Mouse (Mus musculus) CH12F3 (cell line): ENCODE measurements around the gene Ppp1cc.

Source experiments
- in situ Hi-C: fragments of 300-500 bp; cut with MboI; formaldehyde crosslinking; loops from 2 replicates; pipeline ENCODE4 v1.14.3; 2020; ENCODE audit warnings: low sequenced_read_pairs

The Ppp1cc gene

DNA sequence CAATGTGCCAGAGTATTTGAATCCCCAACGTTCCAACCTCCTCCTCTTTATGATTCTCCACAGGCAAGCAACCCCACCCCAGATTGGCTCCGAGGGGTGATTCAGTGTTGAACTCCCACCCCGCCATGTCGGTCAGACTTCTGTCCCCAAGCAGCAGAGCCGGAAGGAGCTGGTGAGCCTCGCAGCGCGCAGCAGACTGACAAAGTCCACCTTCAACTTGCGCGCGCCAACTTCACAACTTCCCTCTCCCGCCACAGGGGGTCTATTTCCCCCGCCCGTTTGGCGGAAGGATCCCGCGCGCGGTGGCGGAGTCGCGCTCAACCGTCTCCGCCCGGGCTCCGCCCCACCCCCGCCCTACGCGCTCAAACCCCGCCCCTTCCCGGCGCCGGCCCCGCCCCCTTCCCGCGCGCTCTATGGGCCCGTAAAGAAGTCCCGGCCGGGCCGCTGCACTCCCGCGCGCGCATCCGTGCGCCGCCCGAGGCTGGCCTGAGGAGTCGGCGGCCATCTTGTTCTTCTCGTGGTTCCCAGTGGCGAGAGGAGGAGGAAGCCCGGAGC, at the start of gene Ppp1cc:
Ppp1cc (plus strand) TSS at position 452 of the 555 bp plus-strand sequence.
- in situ Hi-C loops, result no loop called here

DNA sequence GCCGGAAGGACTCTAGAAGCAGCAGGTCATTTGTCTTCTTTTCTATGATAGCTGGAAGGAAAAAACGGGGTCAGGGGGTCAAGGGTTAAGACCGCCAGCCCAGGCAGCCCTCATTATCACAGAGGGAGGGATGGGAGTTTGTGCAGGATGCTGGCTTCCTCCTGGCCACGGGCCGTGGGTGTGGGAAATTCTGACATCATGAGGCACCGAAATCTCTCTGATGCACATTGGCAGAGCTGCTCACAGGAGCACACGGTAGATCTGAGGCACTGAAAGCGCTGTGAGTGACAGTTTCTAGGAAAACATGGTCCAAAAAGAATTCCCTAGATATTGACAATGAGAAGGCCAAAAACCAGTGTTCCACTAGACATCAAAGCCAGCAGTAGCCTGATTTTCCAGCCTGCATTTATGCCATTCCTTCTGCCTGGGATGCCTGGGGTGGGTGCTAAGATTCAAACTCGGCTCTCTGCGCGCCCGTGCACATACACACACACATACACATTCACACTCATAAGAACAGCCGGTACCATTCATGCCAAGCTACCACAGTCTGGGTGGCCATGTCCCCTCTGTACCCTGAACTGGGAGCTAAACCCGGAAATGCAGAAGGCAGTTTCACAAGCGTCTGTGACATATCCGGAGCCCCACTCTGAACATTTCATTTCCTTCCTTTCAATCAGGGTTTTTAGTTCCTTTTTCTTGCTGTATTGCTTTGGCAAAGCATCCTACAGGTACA, 48.6 kb upstream of the Ppp1cc start:
- in situ Hi-C loops, result no loop called here

DNA sequence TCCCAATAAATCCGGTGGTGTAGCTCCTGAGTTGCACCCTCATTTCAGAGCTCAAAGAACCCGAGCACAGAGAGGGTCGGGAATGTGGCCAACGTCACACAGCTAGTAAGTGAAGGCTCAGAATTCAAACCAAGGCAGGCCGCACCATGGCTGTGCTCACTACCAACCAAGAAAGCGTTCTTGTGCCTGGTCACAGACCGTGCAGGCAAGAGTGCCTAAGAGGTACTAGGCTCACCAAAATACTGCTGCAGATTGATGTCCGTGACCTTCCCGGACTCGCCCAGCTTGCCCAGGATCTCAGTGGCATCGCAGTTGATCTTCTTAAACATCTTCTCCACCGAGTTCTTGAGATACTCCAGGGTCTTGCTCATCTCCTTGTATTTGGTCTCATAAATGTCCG, 47.5 kb upstream of the Ppp1cc start:
- in situ Hi-C loops, result no loop called here

- in situ Hi-C loops, result no loop called here
Observed at GRCm38 (mm10) chr5:122111091-122111932, 46.8 kb upstream of the Ppp1cc start.

DNA sequence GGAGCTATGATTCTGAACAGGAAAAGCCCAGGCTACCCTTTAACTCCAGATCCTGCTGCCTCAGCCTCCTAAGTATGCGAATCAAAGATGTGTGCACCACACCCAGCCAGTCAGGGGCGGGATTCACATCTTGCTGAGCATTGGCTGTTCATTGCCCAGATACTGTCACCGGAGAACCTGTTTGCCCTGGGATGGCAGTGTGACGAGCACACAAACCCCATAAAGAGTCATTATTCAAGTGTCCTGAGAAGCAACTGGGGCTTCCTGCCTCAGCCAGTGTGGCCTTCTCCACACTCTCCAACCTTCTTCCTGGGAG, 46.2 kb upstream of the Ppp1cc start:
- in situ Hi-C loops, result no loop called here

GRCm38 (mm10) chr5:122113450-122113849, 44.6 kb upstream of the Ppp1cc start:
- in situ Hi-C loops, result no loop called here

- in situ Hi-C loops, result no loop called here
Observed at GRCm38 (mm10) chr5:122114176-122114575, 43.9 kb upstream of the Ppp1cc start.

DNA sequence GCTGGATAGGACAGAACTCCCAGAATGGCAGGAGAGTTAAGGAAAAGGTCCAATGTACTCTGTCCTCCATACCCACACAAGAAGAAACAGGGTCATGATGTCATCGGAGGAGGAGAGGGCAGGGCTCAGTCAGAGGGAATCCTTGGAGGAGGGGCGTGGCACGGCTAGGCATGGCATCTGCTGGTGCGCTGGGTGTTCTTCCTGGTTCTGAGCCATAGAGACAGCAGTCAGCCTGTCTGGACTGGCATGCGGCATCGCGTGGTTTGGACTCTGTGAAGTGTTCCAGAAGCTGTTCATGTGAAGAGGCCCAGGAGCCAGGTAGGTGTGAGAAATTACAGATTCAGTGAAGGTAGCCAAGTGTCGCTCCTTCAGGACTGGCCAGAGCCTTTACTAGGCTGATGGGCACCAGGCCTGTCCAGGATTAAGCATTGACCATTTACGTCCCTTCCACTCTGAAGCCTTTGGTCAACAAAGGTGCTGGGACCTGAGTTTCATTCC, 42.8 kb upstream of the Ppp1cc start:
- in situ Hi-C loops, result no loop called here

DNA sequence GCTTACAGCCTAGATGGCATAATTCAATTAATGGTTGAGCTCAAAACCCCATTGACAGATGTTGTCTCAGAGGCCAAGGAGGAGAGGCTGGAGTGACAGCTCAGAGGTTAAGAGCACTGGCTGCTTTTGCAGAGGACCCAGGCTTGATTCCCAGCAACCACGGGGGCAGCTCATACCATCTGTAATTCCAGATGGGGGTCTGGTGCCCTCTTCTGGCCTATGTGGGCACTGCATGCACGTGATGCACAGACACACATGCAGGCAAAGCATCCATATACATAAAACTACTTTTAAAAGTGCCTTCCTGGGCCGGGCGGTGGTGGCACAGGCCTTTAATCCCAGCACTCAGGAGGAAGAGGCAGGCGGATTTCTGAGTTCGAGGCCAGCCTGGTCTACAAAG, 41.8 kb upstream of the Ppp1cc start:
- in situ Hi-C loops, result no loop called here

GRCm38 (mm10) chr5:122125211-122125760, 32.8 kb upstream of the Ppp1cc start:
- in situ Hi-C loops, result no loop called here

- in situ Hi-C loops, result no loop called here
Observed at GRCm38 (mm10) chr5:122129068-122129655, 28.9 kb upstream of the Ppp1cc start.

DNA sequence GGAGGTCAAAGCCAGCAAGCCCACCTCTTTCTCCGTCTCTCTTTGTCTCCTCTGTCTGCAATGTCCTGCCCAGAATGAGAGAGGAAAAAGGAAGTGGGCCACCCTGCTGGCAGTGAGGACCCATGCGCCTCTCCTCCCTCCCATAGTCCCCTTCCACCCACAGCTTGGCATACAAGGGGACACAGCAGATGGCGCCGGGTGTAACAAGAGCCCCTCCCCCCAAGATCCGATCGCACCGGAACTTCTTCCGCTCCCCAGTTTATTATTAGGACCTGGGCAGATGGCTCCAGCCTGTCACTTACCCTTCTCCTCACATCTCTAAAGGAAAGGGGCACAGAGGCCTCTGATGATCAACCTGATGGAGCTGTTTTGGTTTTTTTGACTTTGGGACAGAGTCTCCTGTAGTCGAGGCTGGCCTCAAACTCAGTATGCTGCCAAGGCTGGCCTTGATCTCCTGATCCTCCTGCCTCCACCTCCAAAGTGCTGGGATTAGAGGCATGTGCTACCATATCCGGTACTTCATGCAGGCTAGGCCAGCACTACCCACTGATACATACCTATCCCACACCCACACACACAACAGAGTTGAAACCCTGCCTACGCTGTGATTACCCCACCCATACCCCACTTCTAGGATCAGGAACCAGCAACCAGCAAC, 27.6 kb upstream of the Ppp1cc start:
- in situ Hi-C loops, result no loop called here

- in situ Hi-C loops, result no loop called here
Observed at GRCm38 (mm10) chr5:122131076-122132051, 26.7 kb upstream of the Ppp1cc start.

- in situ Hi-C loops, result no loop called here
Observed at GRCm38 (mm10) chr5:122132167-122133049, 25.7 kb upstream of the Ppp1cc start.

- in situ Hi-C loops, result no loop called here
Observed at GRCm38 (mm10) chr5:122133050-122133389, 25.1 kb upstream of the Ppp1cc start.

DNA sequence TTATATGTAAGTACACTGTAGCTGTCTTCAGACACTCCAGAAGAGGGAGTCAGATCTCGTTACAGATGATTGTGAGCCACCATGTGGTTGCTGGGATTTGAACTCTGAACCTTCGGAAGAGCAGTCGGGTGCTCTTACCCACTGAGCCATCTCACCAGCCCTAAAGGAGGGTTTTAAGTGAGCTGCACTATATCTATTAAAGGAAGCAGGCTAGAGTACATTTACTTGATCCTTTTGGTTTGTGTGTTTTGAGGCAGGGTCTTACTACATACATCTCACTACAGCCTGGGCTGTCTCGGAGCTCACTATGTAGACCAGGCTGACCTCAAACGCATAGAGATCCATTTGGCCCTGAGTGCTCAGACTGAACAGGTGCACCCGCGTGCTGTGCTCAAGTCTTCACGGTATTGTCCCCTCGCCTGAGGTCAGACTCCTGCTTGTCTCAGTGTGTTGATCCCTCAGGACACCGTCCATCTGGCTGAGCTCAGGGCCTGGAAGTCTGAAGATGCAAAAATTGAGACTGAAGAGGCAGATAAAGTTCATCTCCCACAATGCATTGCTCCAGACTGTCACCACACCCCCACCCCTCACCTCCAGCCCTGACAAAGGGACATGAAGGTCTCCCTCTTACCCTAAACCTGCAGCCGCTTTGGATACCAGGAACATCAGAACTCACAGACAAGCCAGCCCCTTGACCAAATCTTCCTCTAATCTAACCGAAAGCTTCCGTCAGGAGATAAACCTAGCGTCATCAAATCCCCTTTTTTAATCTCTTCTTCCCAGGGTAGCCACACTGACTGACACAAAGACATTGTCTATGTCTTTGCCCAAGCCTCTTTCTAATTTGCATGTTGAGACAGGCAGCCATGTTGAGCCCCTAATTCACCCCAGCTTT, 23.4 kb upstream of the Ppp1cc start:
- in situ Hi-C loops, result no loop called here

- in situ Hi-C loops, result no loop called here
Observed at GRCm38 (mm10) chr5:122135290-122135882, 22.7 kb upstream of the Ppp1cc start.
